Mouse (Mus musculus): ENCODE results near the gene Sec13.

GRCm38 (mm10) chr6:113721061-113721460 is 19.5 kb downstream of the Sec13 start:
- TF ChIP-seq CTCF (IDR thresholded peaks at IDR 0.05; ENCODE audit: low read depth) (no peak), EP300 (optimal IDR thresholded peaks at IDR 0.05) (no peak)
